Mouse (Mus musculus) forebrain, embryonic 11.5 days (tissue): ENCODE data around the gene Ldb1. TPM values are rescaled to one million over a fixed set of nuclear protein-coding genes. Genes with fewer than 3 reads are reported as not detected.

Source experiments
- ATAC-seq: fragments of 200-750 bp; cut with Nextera tagmentation; replicated peaks from 2 replicates; pipeline ENCODE4 v1.8.0; 2017; ENCODE audit warnings: moderate TSS enrichment; ENCODE audit not compliant: low FRiP score
- DNase-seq: peaks from one replicate; pipeline ENCODE4 v3.0.0-alpha.2; 2017; ENCODE audit warnings: low spot score
- H3K27ac ChIP-seq: fragments of 300-500 bp; sonication (generic); 2 replicates; pipeline ENCODE4 v1.5.1; 2014; ENCODE audit warnings: low read depth, low read length
- H3K27me3 ChIP-seq: fragments of 300-500 bp; sonication (generic); 2 replicates; pipeline ENCODE4 v1.6.1; 2014; ENCODE audit warnings: mild to moderate bottlenecking, low read length, mixed read lengths; ENCODE audit not compliant: control insufficient read depth, insufficient read depth
- H3K36me3 ChIP-seq: fragments of 300-500 bp; sonication (generic); 2 replicates; pipeline ENCODE4 v1.6.1; 2014; ENCODE audit warnings: mild to moderate bottlenecking, low read length, moderate library complexity, mixed read lengths; ENCODE audit not compliant: control insufficient read depth, insufficient read depth
- H3K4me1 ChIP-seq: fragments of 300-500 bp; sonication (generic); replicated peaks from 2 replicates; pipeline ENCODE4 v1.6.1; 2014; ENCODE audit warnings: low read length, mixed read lengths; ENCODE audit not compliant: control insufficient read depth, insufficient read depth
- H3K4me2 ChIP-seq: fragments of 300-500 bp; sonication (generic); 2 replicates; pipeline ENCODE4 v1.6.1; 2014; ENCODE audit warnings: low read depth, mild to moderate bottlenecking, low read length, moderate library complexity, mixed read lengths; ENCODE audit not compliant: severe bottlenecking
- H3K4me3 ChIP-seq: fragments of 300-500 bp; sonication (generic); 2 replicates; pipeline ENCODE4 v1.5.1; 2014; ENCODE audit warnings: low read depth, low read length
- H3K9ac ChIP-seq: fragments of 300-500 bp; sonication (generic); 2 replicates; pipeline ENCODE4 v1.6.1; 2014; ENCODE audit warnings: low read length
- H3K9me3 ChIP-seq: fragments of 300-500 bp; sonication (generic); 2 replicates; pipeline ENCODE4 v1.6.1; 2016; ENCODE audit warnings: low read length, mixed read lengths; ENCODE audit not compliant: control insufficient read depth
- WGBS: fragments of 180-500 bp; shearing (Covaris S2); extraction: QIAGEN DNeasy Blood & Tissue Kit; methylation state at CpG from one replicate; pipeline ENCODE4 v1.1.7; 2014; 5-methylcytosine and 5-hydroxymethylcytosine counted together
- polyA plus RNA-seq: library from polyadenylated mRNA; unstranded; fragments of >200 nt; fragmentation: Nextera tagmentation; extraction: Ambion mirVana; gene quantifications from 2 replicates; pipeline ENCODE4 v1.2.1, GENCODE M21; 2014

Gene Ldb1
- 104 and 108 TPM in 2 replicates for polyA plus RNA-seq

- Histone ChIP-seq H3K4me3 (peak within 1 kb of the TSS; percentile 95), H3K27me3 (no peaks in the 10 kb centered on the region), H3K36me3 (no peaks in the 10 kb centered on the region), H3K4me2 (peak within 1 kb of the TSS; percentile 78), H3K4me1 (peaks cover 38% of the 10 kb centered on the region), H3K9ac (peak within 1 kb of the TSS; percentile 95), H3K9me3 (no peaks in the 10 kb centered on the region), H3K27ac (peak within 1 kb of the TSS; percentile 93)
- peak; percentile 92 for DNase-seq
- peak; percentile 74 for ATAC-seq
- WGBS = 0% methylated on average over 83 of the region's 84 CpGs
Observed at GRCm38 (mm10) chr19:46044993-46045695, at the start of gene Ldb1. Gene Ldb1, minus strand, starts transcription at chr19:46045214.

GRCm38 (mm10) chr19:46094144-46094543, 49.1 kb upstream of the Ldb1 start:
- H3K4me3 ChIP-seq = no peak overlapping the region
- no peak for DNase-seq
- H3K27ac ChIP-seq = no peak overlapping the region
- ATAC-seq = no peak
- H3K9ac ChIP-seq = no peak overlapping the region
- H3K36me3 ChIP-seq = no peaks in the 10 kb centered on the region
- WGBS = 86% methylated on average over 2 of the region's 2 CpGs
- no peak overlapping the region for H3K4me2 ChIP-seq
- no peaks in the 10 kb centered on the region for H3K27me3 ChIP-seq
- no peaks in the 10 kb centered on the region for H3K4me1 ChIP-seq
- no peaks in the 10 kb centered on the region for H3K9me3 ChIP-seq

GRCm38 (mm10) chr19:46091641-46092040, 46.6 kb upstream of the Ldb1 start:
- ATAC-seq (no peak), DNase-seq (no peak)
- no peaks in the 10 kb centered on the region for H3K36me3 ChIP-seq
- H3K9ac ChIP-seq = no peak overlapping the region
- H3K27ac ChIP-seq = no peak overlapping the region
- no peaks in the 10 kb centered on the region for H3K9me3 ChIP-seq
- no peaks in the 10 kb centered on the region for H3K27me3 ChIP-seq
- H3K4me3 ChIP-seq = no peak overlapping the region
- no peak overlapping the region for H3K4me2 ChIP-seq
- WGBS = 95% methylated on average over 4 of the region's 4 CpGs
- no peaks in the 10 kb centered on the region for H3K4me1 ChIP-seq

- H3K36me3 ChIP-seq = peaks cover 15% of the 10 kb centered on the region
- 89% methylated on average over 7 of the region's 7 CpGs for WGBS
- ATAC-seq (no peak), DNase-seq (peak; percentile 45)
- no peak overlapping the region for H3K27ac ChIP-seq
- no peaks in the 10 kb centered on the region for H3K9me3 ChIP-seq
- no peak overlapping the region for H3K4me2 ChIP-seq
- H3K4me1 ChIP-seq = no peaks in the 10 kb centered on the region
- H3K9ac ChIP-seq = no peak overlapping the region
- no peak overlapping the region for H3K4me3 ChIP-seq
- H3K27me3 ChIP-seq = no peaks in the 10 kb centered on the region
Observed at GRCm38 (mm10) chr19:46087871-46088270, 42.9 kb upstream of the Ldb1 start.

- Histone ChIP-seq H3K9ac (no peak overlapping the region), H3K36me3 (peaks cover 25% of the 10 kb centered on the region), H3K27me3 (no peaks in the 10 kb centered on the region), H3K4me3 (no peak overlapping the region), H3K4me1 (no peaks in the 10 kb centered on the region), H3K9me3 (no peaks in the 10 kb centered on the region), H3K4me2 (no peak overlapping the region), H3K27ac (no peak overlapping the region)
- WGBS = 56% methylated on average over 3 of the region's 3 CpGs
- DNase-seq = peak; percentile 71
- ATAC-seq = no peak
Observed at GRCm38 (mm10) chr19:46086337-46086736, 41.3 kb upstream of the Ldb1 start.

- H3K9ac ChIP-seq = no peak overlapping the region
- H3K27ac ChIP-seq = no peak overlapping the region
- no peak overlapping the region for H3K4me3 ChIP-seq
- no peaks in the 10 kb centered on the region for H3K9me3 ChIP-seq
- no peaks in the 10 kb centered on the region for H3K4me1 ChIP-seq
- H3K36me3 ChIP-seq = peaks cover 27% of the 10 kb centered on the region
- H3K27me3 ChIP-seq = no peaks in the 10 kb centered on the region
- DNase-seq (peak; percentile 51), ATAC-seq (no peak)
- WGBS = 95% methylated on average over 8 of the region's 8 CpGs
- H3K4me2 ChIP-seq = no peak overlapping the region
Observed at GRCm38 (mm10) chr19:46085185-46085584, 40.2 kb upstream of the Ldb1 start.

GRCm38 (mm10) chr19:46078535-46078934, 33.5 kb upstream of the Ldb1 start:
- no peaks in the 10 kb centered on the region for H3K9me3 ChIP-seq
- H3K4me1 ChIP-seq = peaks cover 7% of the 10 kb centered on the region; the same call in 1 of the 2 replicates
- ATAC-seq (no peak), DNase-seq (peak; percentile 47)
- H3K9ac ChIP-seq = no peak overlapping the region
- no peak overlapping the region for H3K4me3 ChIP-seq
- H3K27ac ChIP-seq = no peak overlapping the region
- H3K27me3 ChIP-seq = no peaks in the 10 kb centered on the region
- peaks cover 20% of the 10 kb centered on the region for H3K36me3 ChIP-seq
- WGBS = 62% methylated on average over 3 of the region's 3 CpGs
- H3K4me2 ChIP-seq = no peak overlapping the region

- Histone ChIP-seq H3K27me3 (no peaks in the 10 kb centered on the region), H3K4me3 (peak within 1 kb of the TSS; percentile 90), H3K36me3 (peaks cover 11% of the 10 kb centered on the region), H3K9ac (peak within 1 kb of the TSS; percentile 80), H3K27ac (peak within 1 kb of the TSS; percentile 53; the same call in 1 of the 2 replicates), H3K9me3 (no peaks in the 10 kb centered on the region), H3K4me1 (peaks cover 7% of the 10 kb centered on the region; the same call in 1 of the 2 replicates), H3K4me2 (peak within 1 kb of the TSS; percentile 94)
- DNase-seq = peak; percentile 99
- peak; percentile 96 for ATAC-seq
- WGBS = under 1% methylated on average over 66 of the region's 66 CpGs
Observed at GRCm38 (mm10) chr19:46075616-46076607, 30.9 kb upstream of the Ldb1 start, which contains the start of gene Nolc1. Gene Nolc1, plus strand, starts transcription at chr19:46075863.
